21 mouse cellular contexts compared by ENCODE assay signal in the genomic region with DNA sequence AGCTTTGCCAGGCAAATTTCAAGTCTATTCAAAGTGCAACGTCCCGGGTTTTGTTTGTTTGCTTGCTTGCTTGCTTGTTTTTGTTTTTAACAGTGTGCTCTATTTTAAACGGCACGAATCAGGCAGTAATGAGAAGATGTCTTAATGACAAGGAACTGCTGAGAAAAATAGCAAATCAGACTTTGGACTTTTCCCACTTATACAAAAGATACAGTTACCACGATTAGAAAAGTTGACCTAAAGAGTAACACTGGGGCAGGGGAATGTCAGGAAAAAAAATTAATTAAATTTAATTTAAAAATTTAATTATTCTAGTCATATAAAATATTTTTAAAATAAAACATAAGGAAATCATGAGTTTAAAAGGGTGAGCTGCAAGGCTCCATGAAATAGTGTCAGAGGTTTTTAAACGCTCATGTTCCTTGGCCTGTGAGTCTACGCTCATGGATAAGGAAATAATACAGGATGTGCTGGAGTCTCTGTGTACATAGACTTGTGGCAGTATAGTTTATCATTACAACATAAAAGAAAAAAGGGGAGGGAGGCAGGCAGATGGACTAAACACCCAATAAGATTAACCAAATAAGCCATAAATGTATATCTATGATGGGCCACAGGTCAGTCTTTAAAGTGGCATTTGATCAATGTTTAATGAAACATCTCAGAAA. TPM values are rescaled to one million over a fixed set of nuclear protein-coding genes. Genes with fewer than 3 reads are reported as not detected.
DNase-seq lines count a peak whose midpoint lies in the region; ATAC-seq and TF ChIP-seq lines count a peak whose summit lies in the region.
"Had no signal": no experiment of that assay in that cellular context is flagged by ENCODE, and none has a peak within 500 bp of the region (broad histone marks: within the 10 kb centered on the region; RNA-seq: fewer than 3 reads in every experiment).

No protein-coding gene starts in this region.

- H3K4me2 ChIP-seq in forebrain, embryonic 12.5 days, result no peak overlapping the region
- no peak overlapping the region for H3K4me2 ChIP-seq in lung, embryonic 14.5 days
- H3K4me2 ChIP-seq in hindbrain, embryonic 14.5 days (replicated peaks), result no peak overlapping the region
- no peak overlapping the region for H3K4me2 ChIP-seq in neural tube, embryonic 14.5 days (ENCODE audit: low read depth, low read length)
- H3K4me2 ChIP-seq: embryonic facial prominence, embryonic 12.5 days; kidney, embryonic 15.5 days; liver, embryonic 11.5 days had no signal

- no peaks in the 10 kb centered on the region for H3K9me3 ChIP-seq in forebrain, embryonic 12.5 days
- no peaks in the 10 kb centered on the region for H3K9me3 ChIP-seq in forebrain, embryonic 10.5 days
- no peaks in the 10 kb centered on the region for H3K9me3 ChIP-seq in lung, embryonic 14.5 days (ENCODE audit: low read depth, low read length)
- no peaks in the 10 kb centered on the region for H3K9me3 ChIP-seq in hindbrain, embryonic 14.5 days (ENCODE audit: control insufficient read depth, low read length)
- H3K9me3 ChIP-seq in neural tube, embryonic 14.5 days (ENCODE audit: control insufficient read depth, low read length), result no peaks in the 10 kb centered on the region
- H3K9me3 ChIP-seq: embryonic facial prominence, embryonic 12.5 days; kidney, embryonic 15.5 days had no signal

- no peak for ATAC-seq in forebrain, embryonic 12.5 days (ENCODE audit: low FRiP score)
- ATAC-seq in lung, embryonic 14.5 days (ENCODE audit: insufficient read depth), result 0 out of 2 replicates have a peak, but pooled peaks have one; percentile 31
- no peak for ATAC-seq in hindbrain, embryonic 14.5 days (ENCODE audit: low FRiP score)
- ATAC-seq in neural tube, embryonic 14.5 days (ENCODE audit: low read depth), result no peak
- no peak for ATAC-seq in monocyte, adult 5-6 weeks (replicated peaks; ENCODE audit: insufficient number of reproducible peaks, low FRiP score, low TSS enrichment, poor library complexity, severe bottlenecking)

- TF ChIP-seq CTCF in lung, embryonic 14.5 days (IDR thresholded peaks at IDR 0.05; ENCODE audit: low read depth), result no peak

- no peaks in the 10 kb centered on the region for H3K27me3 ChIP-seq in forebrain, embryonic 12.5 days
- no peaks in the 10 kb centered on the region for H3K27me3 ChIP-seq in forebrain, embryonic 10.5 days (ENCODE audit: poor library complexity, severe bottlenecking)
- no peaks in the 10 kb centered on the region for H3K27me3 ChIP-seq in lung, embryonic 14.5 days (ENCODE audit: insufficient read depth, low read length)
- no peaks in the 10 kb centered on the region for H3K27me3 ChIP-seq in hindbrain, embryonic 14.5 days (ENCODE audit: control insufficient read depth, insufficient read depth, low read length)
- H3K27me3 ChIP-seq in neural tube, embryonic 14.5 days (ENCODE audit: control insufficient read depth, insufficient read depth, low read length), result no peaks in the 10 kb centered on the region
- H3K27me3 ChIP-seq: embryonic facial prominence, embryonic 12.5 days; kidney, embryonic 15.5 days had no signal

- DNase-seq in forebrain, embryonic 10.5 days (ENCODE audit: extremely low spot score, low spot score), result no peak
- DNase-seq in lung, embryonic 14.5 days, result peak; percentile 16
- DNase-seq in lung, postnatal 14 days, result no peak
- DNase-seq in hindbrain, embryonic 14.5 days (ENCODE audit: low spot score), result no peak
- DNase-seq in gastrocnemius, postnatal 36 days, result no peak
- DNase-seq: adrenal gland, adult 2 months; gastrocnemius, postnatal 25 days; heart, postnatal 10 days; kidney, postnatal 4 days; lung, adult 18-20 months; lung, postnatal 36 days had no signal

- 37% methylated on average over 7 of the region's 7 CpGs for WGBS in forebrain, embryonic 12.5 days
- 60% methylated on average over 7 of the region's 7 CpGs for WGBS in forebrain, embryonic 10.5 days
- WGBS in lung, embryonic 14.5 days, result 36% methylated on average over 7 of the region's 7 CpGs
- 57% methylated on average over 7 of the region's 7 CpGs for WGBS in hindbrain, embryonic 14.5 days
- WGBS in neural tube, embryonic 14.5 days, result 51% methylated on average over 7 of the region's 7 CpGs

- peak overlapping the region; percentile 64 for H3K27ac ChIP-seq in forebrain, embryonic 12.5 days
- H3K27ac ChIP-seq in forebrain, embryonic 10.5 days, result no peak overlapping the region
- no peak overlapping the region for H3K27ac ChIP-seq in lung, embryonic 14.5 days (ENCODE audit: low read depth)
- peak overlapping the region; percentile 63; the same call in 1 of the 2 replicates for H3K27ac ChIP-seq in hindbrain, embryonic 14.5 days
- H3K27ac ChIP-seq in neural tube, embryonic 14.5 days (ENCODE audit: low read depth, low read length), result peak overlapping the region; percentile 56; the same call in 1 of the 2 replicates
- H3K27ac ChIP-seq: embryonic facial prominence, embryonic 12.5 days; kidney, embryonic 15.5 days; stomach, postnatal 0 days had no signal

- H3K4me1 ChIP-seq in forebrain, embryonic 12.5 days, result peaks cover 16% of the 10 kb centered on the region
- peaks cover 27% of the 10 kb centered on the region for H3K4me1 ChIP-seq in forebrain, embryonic 10.5 days
- no peaks in the 10 kb centered on the region for H3K4me1 ChIP-seq in lung, embryonic 14.5 days (ENCODE audit: insufficient read depth)
- H3K4me1 ChIP-seq in hindbrain, embryonic 14.5 days (replicated peaks; ENCODE audit: control insufficient read depth, insufficient read depth, low read length), result peaks cover 11% of the 10 kb centered on the region
- H3K4me1 ChIP-seq in neural tube, embryonic 14.5 days (ENCODE audit: control insufficient read depth, insufficient read depth, low read length), result 0 out of 2 replicates have a peak, but pooled peaks cover 4% of the 10 kb centered on the region
- H3K4me1 ChIP-seq: embryonic facial prominence, embryonic 12.5 days; kidney, embryonic 15.5 days had no signal

- no peak overlapping the region for H3K9ac ChIP-seq in forebrain, embryonic 12.5 days
- no peak overlapping the region for H3K9ac ChIP-seq in lung, embryonic 14.5 days
- H3K9ac ChIP-seq in hindbrain, embryonic 14.5 days, result no peak overlapping the region
- no peak overlapping the region for H3K9ac ChIP-seq in neural tube, embryonic 14.5 days (replicated peaks; ENCODE audit: low read depth, low read length)
- H3K9ac ChIP-seq: embryonic facial prominence, embryonic 12.5 days; kidney, embryonic 15.5 days had no signal

- H3K36me3 ChIP-seq in forebrain, embryonic 12.5 days (replicated peaks), result no peaks in the 10 kb centered on the region
- H3K36me3 ChIP-seq in forebrain, embryonic 10.5 days (replicated peaks), result no peaks in the 10 kb centered on the region
- H3K36me3 ChIP-seq in lung, embryonic 14.5 days (ENCODE audit: insufficient read depth), result no peaks in the 10 kb centered on the region
- H3K36me3 ChIP-seq in hindbrain, embryonic 14.5 days (replicated peaks; ENCODE audit: control insufficient read depth, insufficient read depth), result no peaks in the 10 kb centered on the region
- H3K36me3 ChIP-seq in neural tube, embryonic 14.5 days (ENCODE audit: control insufficient read depth, insufficient read depth, low read length), result no peaks in the 10 kb centered on the region
- H3K36me3 ChIP-seq: embryonic facial prominence, embryonic 12.5 days; kidney, embryonic 15.5 days had no signal

- intact Hi-C loops in gastrocnemius, postnatal 36 days (cut with DNase I), result no loop called here

- no peak overlapping the region for H3K4me3 ChIP-seq in forebrain, embryonic 12.5 days (replicated peaks)
- H3K4me3 ChIP-seq in forebrain, embryonic 10.5 days, result no peak overlapping the region
- no peak overlapping the region for H3K4me3 ChIP-seq in lung, embryonic 14.5 days (ENCODE audit: low read depth, low read length)
- no peak overlapping the region for H3K4me3 ChIP-seq in hindbrain, embryonic 14.5 days (replicated peaks; ENCODE audit: low read length)
- H3K4me3 ChIP-seq in neural tube, embryonic 14.5 days (ENCODE audit: low read depth, low read length), result no peak overlapping the region
- H3K4me3 ChIP-seq: embryonic facial prominence, embryonic 12.5 days; erythroblast, embryonic 14.5 days; kidney, embryonic 15.5 days had no signal

RNA-seq across cellular contexts. Expression of gene Snap25, which starts 32.2 kb away (rescaled TPM):
- 32.0 and 37.7 TPM in 2 replicates for polyA plus RNA-seq in forebrain, embryonic 12.5 days (2016; fragmentation: Nextera tagmentation; extraction: Ambion mirVana)
- 3.6 and 4.7 TPM in 2 replicates for polyA plus RNA-seq in forebrain, embryonic 10.5 days (2016; fragmentation: Nextera tagmentation; extraction: Ambion mirVana)
- 1.2 and 1.6 TPM in 2 replicates for polyA plus RNA-seq in lung, embryonic 14.5 days (2014; fragmentation: Nextera tagmentation; extraction: Ambion mirVana)
- 266 and 270 TPM in 2 replicates for polyA plus RNA-seq in hindbrain, embryonic 14.5 days (2014; fragmentation: Nextera tagmentation; extraction: Ambion mirVana)
- polyA plus RNA-seq in neural tube, embryonic 14.5 days (2014; fragmentation: Nextera tagmentation; extraction: Ambion mirVana), result 324 and 432 TPM in 2 replicates
- total RNA-seq in gastrocnemius, postnatal 36 days (2021), result not detected
- total RNA-seq in monocyte, adult 5-6 weeks (2017), result not detected in 3 replicates
- total RNA-seq: megakaryocyte-erythroid progenitor cell, adult 5-6 weeks had no signal
- polyA plus RNA-seq: thymus, postnatal 0 days had no signal

Comparison
In these comparisons a context has a peak if more than half of its experiments do, and no peak if none do; other contexts are left out.
1. H3K27ac ChIP-seq: peak in forebrain, embryonic 12.5 days (single experiment), hindbrain, embryonic 14.5 days (single experiment) and neural tube, embryonic 14.5 days (single experiment); none in forebrain, embryonic 10.5 days (single experiment) and lung, embryonic 14.5 days (single experiment).